Mouse (Mus musculus): ENCODE data around the gene Asic2.

DNA sequence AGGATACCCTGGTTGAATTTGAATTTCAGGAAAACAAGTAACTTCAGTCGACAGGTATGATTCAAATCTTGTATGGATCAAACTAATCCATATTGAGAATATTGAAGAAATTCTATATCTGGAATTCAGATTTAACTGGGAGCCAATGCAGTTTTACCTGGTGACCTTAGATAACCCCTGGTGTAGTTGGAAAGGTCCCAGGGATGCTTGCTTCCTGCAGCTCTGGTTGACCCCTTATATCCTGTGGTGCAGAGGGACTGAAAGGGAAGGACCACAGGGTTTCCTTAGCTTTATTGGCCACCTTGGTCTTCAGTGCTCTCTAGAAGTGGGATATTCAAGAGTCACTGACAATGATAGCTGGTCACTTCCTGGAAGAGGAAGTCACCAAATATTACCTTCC, 1100.2 kb downstream of the Asic2 start:
- TF ChIP-seq POLR2A (IDR thresholded peaks at IDR 0.05; ENCODE audit: control insufficient read depth, extremely low read depth, insufficient read depth, low read length, poor library complexity) (no peak), CTCF (IDR thresholded peaks at IDR 0.05; ENCODE audit: borderline replicate concordance, control insufficient read depth, extremely low read depth, insufficient read depth, low read length, poor library complexity) (no peak)
